Mouse (Mus musculus) myocyte (in vitro differentiated cells): ENCODE data around the gene Tpcn2.

ENCODE experiments used
- MYOG ChIP-seq, 3 experiments: IDR thresholded peaks; one replicate each; pipeline ENCODE4 v1.6.1; 2011; ENCODE audit warnings: control low read depth in 2 of 3, low read depth in 2 of 3, mild to moderate bottlenecking in 2 of 3; ENCODE audit not compliant: insufficient read length in 2 of 3, control insufficient read depth in 1 of 3, insufficient read depth in 1 of 3
- POLR2A ChIP-seq: IDR thresholded peaks from one replicate; pipeline ENCODE4 v1.6.1; 2011; ENCODE audit warnings: low read depth, mild to moderate bottlenecking, control low read depth, moderate library complexity; ENCODE audit not compliant: insufficient read length
- TCF12 ChIP-seq: IDR thresholded peaks from one replicate; pipeline ENCODE4 v1.6.1; 2011; ENCODE audit warnings: mild to moderate bottlenecking, control low read depth; ENCODE audit not compliant: poor library complexity, insufficient read depth, severe bottlenecking
- TCF3 ChIP-seq: IDR thresholded peaks from one replicate; pipeline ENCODE4 v1.6.1; 2011; ENCODE audit warnings: low read depth, control low read depth; ENCODE audit not compliant: insufficient read length

- TF ChIP-seq POLR2A (no peak), MYOG (IDR thresholded peaks at IDR 0.05; ENCODE audit: control insufficient read depth in 1 of 3, insufficient read depth in 1 of 3, insufficient read length in 2 of 3, low read depth in 2 of 3) (no peak), TCF12 (no peak), TCF3 (no peak)
Measured at GRCm38 (mm10) chr7:145256092-145256491, 27.7 kb downstream of the Tpcn2 start.
